Mouse (Mus musculus) midbrain, embryonic 10.5 days (tissue): ENCODE data around the gene Gm9376. TPM values are rescaled to one million over a fixed set of nuclear protein-coding genes. Genes with fewer than 3 reads are reported as not detected.

Experiments
- DNase-seq: peaks from one replicate; pipeline ENCODE4 v3.0.0-alpha.2; 2017; ENCODE audit warnings: low spot score
- H3K27ac ChIP-seq: fragments of 300-500 bp; sonication (generic); replicated peaks from 2 replicates; pipeline ENCODE4 v1.5.1; 2016; ENCODE audit warnings: mild to moderate bottlenecking
- H3K27me3 ChIP-seq: fragments of 300-500 bp; sonication (generic); 2 replicates; pipeline ENCODE4 v1.6.1; 2016; ENCODE audit warnings: low read depth, mild to moderate bottlenecking; ENCODE audit not compliant: poor library complexity, severe bottlenecking
- H3K36me3 ChIP-seq: fragments of 300-500 bp; sonication (generic); 2 replicates; pipeline ENCODE4 v1.6.1; 2016; ENCODE audit warnings: mild to moderate bottlenecking, moderate library complexity
- H3K4me1 ChIP-seq: fragments of 300-500 bp; sonication (generic); 2 replicates; pipeline ENCODE4 v1.6.1; 2016
- H3K4me3 ChIP-seq: fragments of 300-500 bp; sonication (generic); 2 replicates; pipeline ENCODE4 v1.5.1; 2016; ENCODE audit warnings: mild to moderate bottlenecking, moderate library complexity
- H3K9me3 ChIP-seq: fragments of 300-500 bp; sonication (generic); replicated peaks from 2 replicates; pipeline ENCODE4 v1.6.1; 2016; ENCODE audit warnings: mild to moderate bottlenecking
- WGBS: fragments of 180-500 bp; shearing (Covaris S2); methylation state at CpG from one replicate; pipeline ENCODE4 v1.1.7; 2016; 5-methylcytosine and 5-hydroxymethylcytosine counted together
- polyA plus RNA-seq: library from polyadenylated mRNA; unstranded; fragments of >200 nt; fragmentation: Nextera tagmentation; extraction: Ambion mirVana; gene quantifications from 2 replicates; pipeline ENCODE4 v1.2.1, GENCODE M21; 2016

Gm9376 gene
- polyA plus RNA-seq, 1 experiment from 2014 or later, result not detected

DNA sequence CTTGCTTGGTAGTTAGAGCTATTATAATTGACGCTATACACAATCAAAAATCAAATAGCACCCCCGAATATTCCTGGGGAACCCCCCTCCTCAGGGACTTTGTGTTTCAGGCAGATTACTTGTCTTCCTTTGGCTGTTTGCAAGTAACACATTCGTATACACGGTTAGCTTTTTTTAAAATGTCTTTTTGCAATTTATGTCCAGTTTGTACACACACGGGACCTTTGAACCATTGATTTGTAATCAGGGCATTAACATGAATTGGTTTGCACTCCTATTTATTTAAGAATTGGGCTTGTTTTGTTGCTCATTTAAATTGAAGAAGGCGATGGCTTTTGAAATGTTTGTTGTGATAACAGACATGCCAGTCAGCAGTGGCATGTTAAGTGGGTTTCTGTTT lies 29.0 kb upstream of the Gm9376 start:
- DNase-seq, result no peak
- 10% methylated on average over 6 of the region's 6 CpGs for WGBS
- peaks cover 71% of the 10 kb centered on the region for H3K27me3 ChIP-seq
- H3K4me1 ChIP-seq, result peaks cover 51% of the 10 kb centered on the region
- peaks cover 7% of the 10 kb centered on the region; the same call in 1 of the 2 replicates for H3K9me3 ChIP-seq
- H3K27ac ChIP-seq, result peak overlapping the region; percentile 97
- peak overlapping the region; percentile 92 for H3K4me3 ChIP-seq
- H3K36me3 ChIP-seq, result peaks cover 30% of the 10 kb centered on the region

DNA sequence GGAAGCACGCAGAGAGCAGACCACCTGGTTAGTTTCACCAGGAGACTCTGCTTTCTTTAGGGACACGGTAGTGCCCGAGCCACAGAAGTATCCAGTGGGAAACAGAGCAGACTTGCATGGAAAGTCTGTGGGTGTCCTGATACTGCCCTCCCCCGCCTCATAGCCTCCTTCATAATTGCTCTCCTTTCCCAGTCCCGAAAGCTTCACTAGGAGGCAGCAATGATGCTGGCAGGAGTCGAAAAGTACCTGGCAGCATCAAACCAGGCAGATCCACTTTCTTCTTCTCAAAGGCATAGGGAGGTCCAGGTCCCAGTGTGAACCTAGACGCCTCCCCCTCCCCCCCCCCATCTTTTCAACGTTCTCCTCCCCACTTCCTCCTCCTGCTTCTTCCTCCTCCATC lies 27.4 kb upstream of the Gm9376 start:
- Histone ChIP-seq H3K4me1 (peaks cover 46% of the 10 kb centered on the region), H3K27ac (no peak overlapping the region; the same call in 1 of the 2 replicates), H3K4me3 (peak overlapping the region; percentile 92; the same call in 1 of the 2 replicates), H3K36me3 (peaks cover 32% of the 10 kb centered on the region), H3K27me3 (peaks cover 66% of the 10 kb centered on the region), H3K9me3 (peaks cover 23% of the 10 kb centered on the region)
- DNase-seq, result peak; percentile 18
- 12% methylated on average over 7 of the region's 8 CpGs for WGBS

DNA sequence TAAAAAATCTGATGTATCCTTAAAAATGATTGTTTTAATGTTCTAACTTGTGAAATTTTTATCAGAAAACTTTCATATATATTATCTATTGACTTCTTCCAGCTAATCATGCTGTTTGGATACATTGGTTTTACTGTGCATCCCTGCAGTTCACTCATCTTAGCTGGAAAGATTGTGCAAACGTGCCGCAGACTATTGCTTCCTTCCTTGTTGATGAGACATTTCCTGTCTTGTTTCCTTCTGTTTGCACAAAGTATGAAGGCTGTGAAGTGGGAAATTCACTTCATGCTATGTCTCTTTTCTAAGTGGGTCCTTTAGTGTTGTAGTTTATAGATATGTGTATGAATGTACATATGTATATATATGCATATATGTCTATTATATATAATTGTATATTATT lies 25.3 kb upstream of the Gm9376 start:
- 87% methylated on average over 2 of the region's 2 CpGs for WGBS
- peaks cover 25% of the 10 kb centered on the region for H3K36me3 ChIP-seq
- no peak overlapping the region for H3K27ac ChIP-seq
- DNase-seq, result no peak
- peaks cover 29% of the 10 kb centered on the region for H3K9me3 ChIP-seq
- H3K27me3 ChIP-seq, result peaks cover 46% of the 10 kb centered on the region
- peaks cover 25% of the 10 kb centered on the region for H3K4me1 ChIP-seq
- no peak overlapping the region for H3K4me3 ChIP-seq

DNA sequence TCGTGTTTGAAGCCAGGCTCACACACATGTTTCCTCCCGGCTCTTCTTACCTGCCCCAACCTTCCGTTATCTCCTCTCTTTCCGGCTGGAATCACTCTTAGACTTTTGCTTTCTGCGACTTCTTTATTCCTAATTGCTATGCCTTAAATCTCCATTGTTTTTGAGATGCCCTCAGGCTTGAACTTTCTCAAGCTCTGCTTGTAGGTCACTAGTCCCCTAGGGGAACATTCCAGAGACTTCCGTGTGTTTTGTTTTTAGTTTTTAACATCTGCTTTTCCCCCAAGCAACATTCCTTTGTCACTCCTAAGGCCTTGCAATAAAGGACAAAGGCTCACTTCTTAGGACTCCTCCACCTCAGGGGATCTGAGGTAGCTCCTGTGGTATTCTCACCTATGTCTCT lies 13.4 kb upstream of the Gm9376 start:
- no peaks in the 10 kb centered on the region for H3K27me3 ChIP-seq
- H3K9me3 ChIP-seq, result no peaks in the 10 kb centered on the region
- peaks cover 15% of the 10 kb centered on the region for H3K36me3 ChIP-seq
- H3K4me1 ChIP-seq, result no peaks in the 10 kb centered on the region
- no peak overlapping the region for H3K27ac ChIP-seq
- WGBS, result 85% methylated on average over 6 of the region's 6 CpGs
- H3K4me3 ChIP-seq, result no peak overlapping the region
- DNase-seq, result no peak

DNA sequence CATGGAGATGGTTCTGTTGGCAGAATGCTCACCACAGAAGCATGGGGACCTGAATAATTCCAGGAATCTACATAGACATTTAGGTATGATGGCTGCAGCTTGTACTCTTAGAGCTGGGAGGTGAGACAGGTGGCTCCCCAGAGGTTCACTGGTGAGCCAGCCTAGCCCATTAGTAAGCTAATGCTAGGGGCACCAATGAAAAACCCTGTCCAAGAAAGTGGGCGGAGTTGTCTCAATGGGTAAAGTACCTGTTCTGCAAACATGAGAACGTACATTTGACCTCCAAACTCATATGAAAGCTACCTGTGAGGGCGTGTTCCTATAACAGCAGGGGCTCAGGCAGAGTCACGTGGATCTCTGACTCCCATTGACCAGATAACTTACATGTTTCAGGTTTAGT lies 2.1 kb downstream of the Gm9376 start:
- H3K9me3 ChIP-seq, result no peaks in the 10 kb centered on the region
- no peak overlapping the region for H3K4me3 ChIP-seq
- no peak for DNase-seq
- no peaks in the 10 kb centered on the region for H3K36me3 ChIP-seq
- no peak overlapping the region for H3K27ac ChIP-seq
- H3K4me1 ChIP-seq, result no peaks in the 10 kb centered on the region
- 91% methylated on average over 4 of the region's 4 CpGs for WGBS
- no peaks in the 10 kb centered on the region; the same call in 1 of the 2 replicates for H3K27me3 ChIP-seq

DNA sequence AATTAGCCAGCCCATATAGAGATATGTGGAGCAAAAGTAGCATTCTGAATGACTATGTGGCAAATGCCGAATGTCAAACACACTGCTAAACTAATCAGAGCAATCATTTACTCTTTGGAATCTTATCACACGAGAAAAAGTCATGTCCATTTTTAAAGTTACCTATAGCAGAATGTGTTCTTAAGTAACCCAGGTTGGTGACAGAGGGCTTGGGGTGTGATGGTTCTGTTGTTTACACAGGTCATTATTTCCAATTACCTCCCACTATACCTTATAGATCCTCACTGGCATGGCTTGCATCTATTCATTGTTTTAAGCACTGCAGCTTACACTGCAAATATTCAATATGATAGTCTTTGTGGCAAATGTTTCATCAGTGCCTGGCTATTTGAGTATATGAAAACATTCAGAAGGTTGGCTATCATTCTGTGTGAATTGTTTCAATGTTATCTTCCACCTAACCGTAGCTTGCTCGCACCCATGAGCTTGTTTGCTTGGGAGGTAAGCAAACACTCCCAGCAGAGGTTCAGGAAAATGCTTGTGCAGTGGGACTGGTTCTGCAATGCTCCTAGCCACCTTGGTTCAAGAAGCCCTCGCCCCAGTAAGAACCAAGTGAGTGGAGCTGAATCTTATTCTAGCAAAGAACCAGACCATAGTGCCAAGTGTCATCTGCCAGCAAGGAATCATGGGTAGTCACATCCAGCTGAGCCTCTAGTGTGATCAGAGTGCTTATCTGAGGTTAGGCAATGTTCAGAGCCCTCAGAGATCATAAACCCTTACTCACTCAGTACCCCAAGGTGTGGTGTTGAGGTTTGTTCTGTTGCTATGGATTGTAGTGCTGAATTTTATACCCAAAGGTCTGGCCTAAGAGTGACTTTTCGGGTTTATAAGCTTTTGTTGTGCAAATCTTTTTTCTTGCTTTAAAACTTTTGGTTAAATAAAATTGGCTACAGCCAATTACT lies 6.1 kb downstream of the Gm9376 start:
- 88% methylated on average over 6 of the region's 6 CpGs for WGBS
- Histone ChIP-seq H3K36me3 (no peaks in the 10 kb centered on the region), H3K9me3 (no peaks in the 10 kb centered on the region), H3K27ac (no peak overlapping the region), H3K4me1 (no peaks in the 10 kb centered on the region), H3K27me3 (no peaks in the 10 kb centered on the region; the same call in 1 of the 2 replicates), H3K4me3 (no peak overlapping the region)
- no peak for DNase-seq

DNA sequence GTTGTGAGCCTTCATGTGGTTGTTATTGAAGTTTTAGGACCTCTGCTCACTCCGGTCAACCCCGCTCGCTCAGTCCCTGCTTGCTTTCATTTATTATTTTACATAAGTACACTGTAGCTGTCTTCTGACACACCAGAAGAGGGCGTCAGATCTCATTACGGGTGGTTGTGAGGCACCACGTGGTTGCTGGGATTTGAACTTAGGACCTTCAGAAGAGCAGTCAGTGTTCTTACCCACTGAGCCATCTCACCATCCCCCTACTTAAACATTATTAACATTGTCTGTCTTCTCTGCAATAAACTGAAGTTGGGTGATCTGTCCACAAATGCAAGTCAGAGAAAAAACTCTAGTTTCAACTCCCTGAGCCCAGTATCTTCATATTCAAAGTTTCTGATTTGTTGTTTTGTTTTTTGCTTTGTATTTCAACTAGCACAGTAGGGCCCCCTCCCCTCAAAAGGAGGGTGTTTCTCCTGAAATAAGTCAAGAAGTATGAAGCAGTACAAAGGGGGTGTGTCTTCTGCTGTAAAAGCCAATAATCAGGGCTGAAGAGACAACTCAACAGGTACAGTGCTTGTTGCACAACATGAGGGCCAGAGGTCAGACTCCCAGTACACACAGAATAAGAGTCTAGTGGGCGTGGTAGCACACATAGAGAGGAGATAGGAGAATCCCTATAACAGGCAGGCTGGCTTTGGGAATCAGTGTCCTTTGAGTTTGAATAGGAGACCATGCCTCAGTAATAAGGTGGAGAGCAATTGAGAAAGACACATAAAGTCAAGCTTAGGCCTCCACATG lies 11.1 kb downstream of the Gm9376 start:
- 87% methylated on average over 7 of the region's 7 CpGs for WGBS
- DNase-seq, result no peak
- Histone ChIP-seq H3K9me3 (peaks cover 15% of the 10 kb centered on the region), H3K27me3 (no peaks in the 10 kb centered on the region), H3K36me3 (no peaks in the 10 kb centered on the region), H3K27ac (no peak overlapping the region), H3K4me3 (no peak overlapping the region), H3K4me1 (no peaks in the 10 kb centered on the region)

DNA sequence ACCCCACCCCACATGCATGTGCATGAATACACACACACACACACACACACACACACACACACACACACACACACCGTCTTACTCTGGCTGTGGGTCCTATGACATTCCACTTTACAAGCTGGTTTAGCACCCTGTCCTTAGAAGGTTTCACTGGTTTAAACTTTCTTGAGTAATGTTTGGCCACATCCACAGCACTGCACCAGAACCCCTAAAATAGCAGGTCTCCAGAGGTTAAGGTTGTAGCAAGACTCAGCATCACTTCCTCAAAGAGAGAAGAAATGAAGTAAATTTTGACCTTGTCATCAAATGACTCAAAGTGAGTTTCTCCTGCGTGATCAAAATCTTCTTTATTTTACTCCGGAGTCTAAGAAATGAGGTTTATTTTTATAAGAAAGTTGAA lies 15.5 kb downstream of the Gm9376 start:
- Histone ChIP-seq H3K27ac (no peak overlapping the region), H3K4me1 (no peaks in the 10 kb centered on the region), H3K36me3 (no peaks in the 10 kb centered on the region), H3K4me3 (no peak overlapping the region), H3K9me3 (peaks cover 15% of the 10 kb centered on the region), H3K27me3 (no peaks in the 10 kb centered on the region)
- no peak for DNase-seq
- WGBS, result 88% methylated on average over 3 of the region's 3 CpGs

DNA sequence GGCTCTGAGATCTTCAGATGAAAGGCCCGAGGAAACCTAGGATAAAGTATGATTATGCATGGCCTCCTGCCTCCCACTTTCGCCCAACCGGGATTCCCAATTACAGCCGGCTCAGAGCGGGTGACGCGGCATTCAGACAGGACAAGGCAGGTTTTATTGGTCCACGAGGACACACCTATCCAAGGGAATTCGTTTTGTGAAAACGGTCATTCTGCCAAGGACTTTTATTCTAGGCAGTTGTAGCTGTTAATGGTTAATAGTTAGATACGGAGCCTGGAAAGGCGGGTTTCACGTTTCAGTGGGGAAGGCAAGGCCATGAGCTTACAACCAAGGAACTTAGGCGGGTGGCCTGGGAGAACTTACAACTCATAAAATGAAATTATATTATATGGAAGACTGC lies 16.2 kb downstream of the Gm9376 start:
- DNase-seq, result no peak
- 91% methylated on average over 14 of the region's 14 CpGs for WGBS
- H3K4me3 ChIP-seq, result no peak overlapping the region
- H3K36me3 ChIP-seq, result no peaks in the 10 kb centered on the region
- peaks cover 15% of the 10 kb centered on the region for H3K9me3 ChIP-seq
- no peak overlapping the region for H3K27ac ChIP-seq
- H3K4me1 ChIP-seq, result no peaks in the 10 kb centered on the region
- H3K27me3 ChIP-seq, result no peaks in the 10 kb centered on the region

DNA sequence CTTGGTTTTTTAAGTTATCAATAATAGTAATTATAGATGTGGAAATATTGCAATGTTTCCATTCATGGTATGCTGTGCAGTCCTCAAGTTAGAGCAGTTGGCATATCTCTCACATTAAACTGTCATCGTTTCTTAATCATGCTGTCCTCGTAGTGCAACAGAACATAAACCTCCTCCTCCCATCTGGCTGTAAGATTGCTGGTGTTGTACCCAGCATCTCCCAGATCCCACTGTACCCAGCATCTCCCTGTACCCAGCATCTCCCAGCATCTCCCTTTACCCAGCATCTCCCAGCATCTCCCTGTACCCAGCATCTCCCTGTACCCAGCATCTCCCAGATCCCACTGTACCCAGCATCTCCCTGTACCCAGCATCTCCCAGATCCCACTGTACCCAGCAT lies 19.3 kb downstream of the Gm9376 start:
- H3K27me3 ChIP-seq, result no peaks in the 10 kb centered on the region
- H3K9me3 ChIP-seq, result no peaks in the 10 kb centered on the region
- no peaks in the 10 kb centered on the region for H3K36me3 ChIP-seq
- no peak overlapping the region for H3K4me3 ChIP-seq
- H3K27ac ChIP-seq, result no peak overlapping the region
- H3K4me1 ChIP-seq, result no peaks in the 10 kb centered on the region
- DNase-seq, result no peak
- WGBS, result 95% methylated on average over 2 of the region's 2 CpGs

DNA sequence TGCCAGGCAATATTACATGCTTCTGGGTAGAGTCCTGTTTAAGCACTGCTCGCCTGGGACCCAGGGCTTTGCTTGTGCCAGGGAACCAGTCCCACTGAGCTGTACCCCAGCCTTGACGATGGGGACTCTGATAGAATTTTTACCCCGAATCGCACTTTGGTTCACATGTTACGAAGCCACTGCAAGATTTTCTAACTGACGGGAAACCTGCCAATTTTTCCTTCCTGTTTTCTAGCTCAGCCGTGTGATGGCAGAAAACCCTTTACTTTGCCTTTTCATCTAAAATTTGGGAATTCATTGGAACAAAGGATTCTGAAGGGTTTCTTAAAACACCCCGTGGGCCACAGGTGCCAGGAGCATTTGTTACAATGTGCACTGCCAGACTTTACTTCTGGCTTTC lies 22.4 kb downstream of the Gm9376 start:
- 93% methylated on average over 8 of the region's 8 CpGs for WGBS
- H3K4me3 ChIP-seq, result no peak overlapping the region
- no peaks in the 10 kb centered on the region for H3K36me3 ChIP-seq
- no peak for DNase-seq
- H3K27me3 ChIP-seq, result no peaks in the 10 kb centered on the region
- no peaks in the 10 kb centered on the region for H3K4me1 ChIP-seq
- H3K27ac ChIP-seq, result no peak overlapping the region
- no peaks in the 10 kb centered on the region for H3K9me3 ChIP-seq

DNA sequence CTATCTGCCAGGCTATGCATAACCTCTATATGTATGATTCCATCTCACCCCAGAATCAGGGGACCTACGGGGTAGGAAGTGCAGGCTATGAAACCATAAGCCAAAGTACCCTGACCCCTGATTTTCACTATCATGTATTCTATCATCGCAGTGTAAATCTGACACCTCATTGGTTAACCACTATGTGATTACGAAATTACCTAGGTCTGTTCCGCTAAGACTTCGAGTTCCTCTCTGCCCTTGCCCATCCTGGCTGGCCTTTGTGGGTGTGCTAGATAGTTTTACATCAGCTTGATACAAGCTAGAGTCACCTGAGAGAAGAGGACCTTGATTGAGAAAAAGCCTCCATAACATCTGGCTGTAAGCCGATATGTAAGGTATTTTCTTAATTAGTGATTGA lies 23.2 kb downstream of the Gm9376 start:
- Histone ChIP-seq H3K27ac (no peak overlapping the region), H3K4me1 (no peaks in the 10 kb centered on the region), H3K36me3 (no peaks in the 10 kb centered on the region), H3K9me3 (no peaks in the 10 kb centered on the region), H3K27me3 (no peaks in the 10 kb centered on the region), H3K4me3 (no peak overlapping the region)
- no peak for DNase-seq
- 96% methylated on average over 6 of the region's 6 CpGs for WGBS

DNA sequence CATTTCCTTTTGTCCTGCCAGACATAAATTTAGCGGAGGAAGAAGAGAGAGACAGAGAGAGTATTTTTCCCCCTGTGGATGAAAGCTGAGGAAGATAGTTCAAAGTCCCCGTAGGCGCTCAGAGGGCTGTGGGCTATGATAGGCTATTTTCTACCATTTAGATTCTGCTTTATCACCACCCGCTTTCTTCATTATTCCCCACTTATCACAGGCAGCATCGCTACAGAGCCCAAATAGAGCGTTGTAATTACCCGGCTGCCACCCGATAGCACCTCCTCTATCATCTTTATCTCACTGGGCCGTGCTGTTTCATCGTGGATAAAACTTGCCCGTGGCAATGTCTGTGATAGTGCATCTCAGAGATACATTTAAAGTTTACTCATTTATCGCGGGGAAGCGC lies 35.8 kb downstream of the Gm9376 start:
- no peak for DNase-seq
- no peaks in the 10 kb centered on the region for H3K36me3 ChIP-seq
- no peaks in the 10 kb centered on the region for H3K27me3 ChIP-seq
- H3K4me1 ChIP-seq, result peaks cover 8% of the 10 kb centered on the region
- WGBS, result 90% methylated on average over 14 of the region's 14 CpGs
- H3K27ac ChIP-seq, result no peak overlapping the region
- H3K9me3 ChIP-seq, result no peaks in the 10 kb centered on the region
- H3K4me3 ChIP-seq, result no peak overlapping the region
